Mouse (Mus musculus) liver, embryonic 14.5 days (tissue): ENCODE results near the gene Bod1l. TPM values are rescaled to one million over a fixed set of nuclear protein-coding genes. Genes with fewer than 3 reads are reported as not detected.

ENCODE experiments used
- ATAC-seq: fragments of 200-750 bp; cut with Nextera tagmentation; 2 replicates; pipeline ENCODE4 v1.8.0; 2017; ENCODE audit warnings: moderate number of reproducible peaks, mild to moderate bottlenecking, moderate library complexity; ENCODE audit not compliant: insufficient read depth
- DNase-seq, 3 experiments: peaks; one replicate each; pipeline ENCODE4 v3.0.0-alpha.2; 2012 to 2013; ENCODE audit warnings: low read depth in 3 of 3, low spot score in 3 of 3
- H3K27ac ChIP-seq: fragments of 300-500 bp; sonication (generic); 2 replicates; pipeline ENCODE4 v1.5.1; 2014; ENCODE audit warnings: moderate library complexity, mild to moderate bottlenecking, control low read depth, inconsistent platforms
- H3K27me3 ChIP-seq: fragments of 300-500 bp; sonication (generic); 2 replicates; pipeline ENCODE4 v1.6.1; 2014; ENCODE audit warnings: mild to moderate bottlenecking, low read length, moderate library complexity; ENCODE audit not compliant: control insufficient read depth, insufficient read depth
- H3K36me3 ChIP-seq: fragments of 300-500 bp; sonication (generic); replicated peaks from 2 replicates; pipeline ENCODE4 v1.6.1; 2014; ENCODE audit warnings: low read depth; ENCODE audit not compliant: control insufficient read depth, insufficient read depth
- H3K4me1 ChIP-seq, 2 experiments: fragments of 200-500 bp in 1 of 2; fragments of 300-500 bp in 1 of 2; sonication (generic) in 1 of 2; replicated peaks; 2 replicates each; pipeline ENCODE4 v1.6.1; 2012 to 2014; ENCODE audit warnings: antibody characterized with exemption in 1 of 2, inconsistent platforms in 1 of 2, low read length in 1 of 2; ENCODE audit not compliant: control insufficient read depth in 2 of 2, insufficient read depth in 2 of 2
- H3K4me2 ChIP-seq: fragments of 300-500 bp; sonication (generic); 2 replicates; pipeline ENCODE4 v1.6.1; 2014; ENCODE audit warnings: low read depth, mild to moderate bottlenecking, control low read depth, moderate library complexity
- H3K4me3 ChIP-seq, 2 experiments: fragments of 200-500 bp in 1 of 2; fragments of 300-500 bp in 1 of 2; sonication (generic) in 1 of 2; 2 replicates each; pipeline ENCODE4 v1.5.1; 2012 to 2014; ENCODE audit warnings: low read depth in 2 of 2, low read length in 2 of 2, mild to moderate bottlenecking in 2 of 2, control low read depth in 1 of 2, inconsistent platforms in 1 of 2, moderate library complexity in 1 of 2; ENCODE audit not compliant: insufficient read depth in 1 of 2
- H3K9ac ChIP-seq: fragments of 300-500 bp; sonication (generic); replicated peaks from 2 replicates; pipeline ENCODE4 v1.6.1; 2014; ENCODE audit warnings: mild to moderate bottlenecking, control low read depth, moderate library complexity
- H3K9me3 ChIP-seq: fragments of 300-500 bp; sonication (generic); 2 replicates; pipeline ENCODE4 v1.6.1; 2016; ENCODE audit warnings: low read length, mixed read lengths; ENCODE audit not compliant: control insufficient read depth
- CTCF ChIP-seq: IDR thresholded peaks from 2 replicates; pipeline ENCODE4 v1.5.1; 2016; ENCODE audit warnings: antibody characterized with exemption, low read depth, control low read depth
- EP300 ChIP-seq: IDR thresholded peaks from 2 replicates; pipeline ENCODE4 v1.6.1; 2016; ENCODE audit warnings: antibody characterized with exemption, low read depth
- WGBS: fragments of 180-500 bp; shearing (Covaris S2); extraction: QIAGEN DNeasy Blood & Tissue Kit; methylation state at CpG from one replicate; pipeline ENCODE4 v1.1.7; 2014; ENCODE audit not compliant: insufficient replicate concordance; 5-methylcytosine and 5-hydroxymethylcytosine counted together
- polyA plus RNA-seq, 2 experiments: library from polyadenylated mRNA; depleted of rRNA in 1 of 2; stranded (reverse) in 1 of 2; unstranded in 1 of 2; fragments of >200 nt; fragmentation: Nextera tagmentation in 1 of 2; extraction: Ambion mirVana in 1 of 2; gene quantifications; 2 replicates each; pipeline versions ENCODE4 v1.2.1 to v1.2.3; 2012 to 2014

Gene Bod1l
- polyA plus RNA-seq, 2 experiments = 4.4 to 7.9 TPM

- H3K9me3 ChIP-seq = no peaks in the 10 kb centered on the region
- no peak for ATAC-seq
- WGBS = 4% methylated on average over 21 of the region's 21 CpGs
These were observed 75.6 kb downstream of the Bod1l start for GRCm38 (mm10) chr5:41768382-41769040.

GRCm38 (mm10) chr5:41767296-41768200 lies 76.6 kb downstream of the Bod1l start:
- H3K4me3 ChIP-seq = peak overlapping the region; percentile 23 to 50; a peak in 3 of 4 replicates
- no peaks in the 10 kb centered on the region for H3K4me1 ChIP-seq
- 2% methylated on average over 33 of the region's 33 CpGs for WGBS
- DNase-seq (no peak), ATAC-seq (no peak)
- H3K9ac ChIP-seq = no peak overlapping the region
- H3K27ac ChIP-seq = no peak overlapping the region
- TF ChIP-seq CTCF = no peak
- peaks cover 58% of the 10 kb centered on the region for H3K27me3 ChIP-seq
- H3K4me2 ChIP-seq = peak overlapping the region; percentile 65
- H3K36me3 ChIP-seq = no peaks in the 10 kb centered on the region
- H3K9me3 ChIP-seq = no peaks in the 10 kb centered on the region

More at GRCm38 (mm10) chr5:41768382-41769040, 75.6 kb downstream of the Bod1l start:
- H3K27me3 ChIP-seq = peaks cover 48% of the 10 kb centered on the region
- no peak overlapping the region for H3K9ac ChIP-seq
- no peaks in the 10 kb centered on the region for H3K4me1 ChIP-seq
- peak; percentile 32 to 56 (median 49) for DNase-seq
- TF ChIP-seq CTCF = peak; percentile 95
- TF ChIP-seq EP300 = no peak
- peak overlapping the region; percentile 65 for H3K4me2 ChIP-seq
- H3K4me3 ChIP-seq = peak overlapping the region; percentile 23 to 50; a peak in 3 of 4 replicates
- H3K36me3 ChIP-seq = no peaks in the 10 kb centered on the region
- H3K27ac ChIP-seq = no peak overlapping the region

GRCm38 (mm10) chr5:41766406-41767010 lies 77.6 kb downstream of the Bod1l start:
- 2% methylated on average over 27 of the region's 27 CpGs for WGBS
- H3K9me3 ChIP-seq = no peaks in the 10 kb centered on the region

GRCm38 (mm10) chr5:41765626-41766405 lies 78.3 kb downstream of the Bod1l start:
- Histone ChIP-seq H3K27me3 (peaks cover 75% of the 10 kb centered on the region), H3K4me1 (no peaks in the 10 kb centered on the region), H3K4me2 (no peak overlapping the region), H3K9ac (no peak overlapping the region), H3K27ac (no peak overlapping the region), H3K36me3 (no peaks in the 10 kb centered on the region), H3K9me3 (no peaks in the 10 kb centered on the region), H3K4me3 (no peak overlapping the region)
- DNase-seq (no peak), ATAC-seq (no peak)
- no peak for TF ChIP-seq CTCF
- TF ChIP-seq EP300 = no peak
- whole genome bisulfite sequencing = 1% methylated on average over 14 of the region's 14 CpGs

More at GRCm38 (mm10) chr5:41766406-41767010, 77.6 kb downstream of the Bod1l start:
- TF ChIP-seq EP300 (no peak), CTCF (no peak)
- Histone ChIP-seq H3K4me2 (no peak overlapping the region), H3K4me3 (no peak overlapping the region), H3K9ac (no peak overlapping the region), H3K36me3 (no peaks in the 10 kb centered on the region), H3K4me1 (no peaks in the 10 kb centered on the region), H3K27ac (no peak overlapping the region), H3K27me3 (peaks cover 68% of the 10 kb centered on the region)
- DNase-seq (no peak), ATAC-seq (no peak)
